Mouse (Mus musculus) CH12.LX (cell line): ENCODE data around the gene Ccr1l1.

Experiments
- CTCF ChIP-seq, 2 experiments: IDR thresholded peaks in 1 of 2; conservative IDR thresholded peaks in 1 of 2; 2 replicates each; pipeline ENCODE4 v1.5.1; 2011 to 2012; ENCODE audit warnings: low read depth in 2 of 2, low read length in 2 of 2, improper control_type of control experiment in 1 of 2, inconsistent platforms in 1 of 2, mild to moderate bottlenecking in 1 of 2, moderate library complexity in 1 of 2
- EP300 ChIP-seq: IDR thresholded peaks from 2 replicates; pipeline ENCODE4 v1.6.1; 2011; ENCODE audit warnings: low read length, improper control_type of control experiment
- USF1 ChIP-seq: IDR thresholded peaks from 2 replicates; pipeline ENCODE4 v1.6.1; 2014; ENCODE audit warnings: low read depth, mild to moderate bottlenecking, inconsistent platforms, low read length, improper control_type of control experiment

DNA sequence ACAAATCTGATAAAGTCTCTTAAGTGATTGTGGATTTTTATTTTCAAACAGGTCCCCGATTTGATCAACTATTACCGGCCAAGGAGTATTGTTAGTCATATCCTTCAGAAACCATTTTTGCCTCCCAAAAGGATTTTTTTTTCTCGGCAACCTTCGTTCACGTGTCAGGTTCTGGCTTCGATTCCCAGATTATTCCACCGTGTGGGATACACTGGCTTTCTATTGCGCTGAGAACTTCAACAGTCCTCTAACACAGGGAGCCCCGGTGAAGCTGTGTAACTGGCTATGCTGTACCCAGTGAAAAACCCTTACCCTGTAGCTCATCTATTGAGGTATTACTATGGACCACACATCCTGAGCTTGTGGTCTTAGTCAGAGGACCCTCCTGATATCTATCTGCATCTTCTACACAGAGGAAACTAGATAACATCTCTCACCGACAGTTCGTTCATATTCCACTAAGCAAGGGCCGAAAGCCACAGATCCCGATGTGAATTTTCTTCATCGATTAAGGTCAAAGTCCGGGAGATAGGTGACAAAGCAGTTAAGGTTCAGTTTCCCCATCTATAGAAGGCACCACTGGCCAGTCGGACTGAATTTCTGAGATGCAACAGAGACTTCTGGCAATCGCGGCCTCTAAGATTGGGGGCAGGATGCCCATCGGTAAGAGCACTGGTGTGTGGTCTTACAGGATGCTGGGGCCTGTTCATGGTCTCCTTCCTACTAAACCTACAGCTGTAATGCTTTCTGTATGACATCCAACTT, 45.1 kb downstream of the Ccr1l1 start:
- TF ChIP-seq CTCF (conservative IDR thresholded peaks at IDR 0.05 in 1 of 2, IDR thresholded peaks at IDR 0.05 in 1 of 2; ENCODE audit: low read depth in 2 of 2, low read length in 2 of 2): no peak
- no peak for TF ChIP-seq USF1
- TF ChIP-seq EP300: no peak
